Mouse (Mus musculus): ENCODE measurements around the gene Nms. TPM values are rescaled to one million over a fixed set of nuclear protein-coding genes. Genes with fewer than 3 reads are reported as not detected.

Nms gene
- not detected in 2 replicates for polyA plus RNA-seq (2014; fragmentation: Nextera tagmentation; extraction: Ambion mirVana)

- H3K9me3 ChIP-seq (ENCODE audit: low read depth, low read length) = no peaks in the 10 kb centered on the region
- H3K27ac ChIP-seq (ENCODE audit: low read depth) = no peak within 1 kb of the TSS
- ATAC-seq (ENCODE audit: insufficient read depth) = no peak
- WGBS = 75% methylated on average over 6 of the region's 6 CpGs
- no peak within 1 kb of the TSS for H3K4me3 ChIP-seq (ENCODE audit: low read depth, low read length)
- DNase-seq = no peak
- H3K4me1 ChIP-seq (ENCODE audit: insufficient read depth) = no peaks in the 10 kb centered on the region
- no peaks in the 10 kb centered on the region for H3K36me3 ChIP-seq (ENCODE audit: insufficient read depth)
- no peaks in the 10 kb centered on the region for H3K27me3 ChIP-seq (ENCODE audit: insufficient read depth, low read length)
- H3K9ac ChIP-seq = no peak within 1 kb of the TSS
- no peak within 1 kb of the TSS for H3K4me2 ChIP-seq
- no peak for TF ChIP-seq CTCF (IDR thresholded peaks at IDR 0.05; ENCODE audit: low read depth)
Observed at GRCm38 (mm10) chr1:38938849-38939248, at the start of gene Nms. Nms (plus strand) TSS chr1:38939149.

- no peaks in the 10 kb centered on the region for H3K4me1 ChIP-seq (ENCODE audit: insufficient read depth)
- DNase-seq (no peak), ATAC-seq (ENCODE audit: insufficient read depth) (no peak)
- TF ChIP-seq CTCF (IDR thresholded peaks at IDR 0.05; ENCODE audit: low read depth) = no peak
- H3K27me3 ChIP-seq (ENCODE audit: insufficient read depth, low read length) = no peaks in the 10 kb centered on the region
- H3K4me3 ChIP-seq (ENCODE audit: low read depth, low read length) = no peak overlapping the region
- 83% methylated on average over 5 of the region's 5 CpGs for WGBS
- H3K9me3 ChIP-seq (ENCODE audit: low read depth, low read length) = no peaks in the 10 kb centered on the region
- H3K4me2 ChIP-seq = no peak overlapping the region
- H3K36me3 ChIP-seq (ENCODE audit: insufficient read depth) = no peaks in the 10 kb centered on the region
- no peak overlapping the region for H3K9ac ChIP-seq
- H3K27ac ChIP-seq (ENCODE audit: low read depth) = no peak overlapping the region
Observed at GRCm38 (mm10) chr1:38891444-38891843, 47.5 kb upstream of the Nms start.

- H3K27ac ChIP-seq (ENCODE audit: low read depth) = no peak overlapping the region
- DNase-seq = no peak
- no peak for ATAC-seq (ENCODE audit: insufficient read depth)
- H3K4me2 ChIP-seq = no peak overlapping the region
- H3K36me3 ChIP-seq (ENCODE audit: insufficient read depth) = no peaks in the 10 kb centered on the region
- H3K4me3 ChIP-seq (ENCODE audit: low read depth, low read length) = no peak overlapping the region
- H3K9ac ChIP-seq = no peak overlapping the region
- H3K4me1 ChIP-seq (ENCODE audit: insufficient read depth) = no peaks in the 10 kb centered on the region
- TF ChIP-seq CTCF (IDR thresholded peaks at IDR 0.05; ENCODE audit: low read depth) = no peak
- no peaks in the 10 kb centered on the region for H3K9me3 ChIP-seq (ENCODE audit: low read depth, low read length)
- H3K27me3 ChIP-seq (ENCODE audit: insufficient read depth, low read length) = peaks cover 7% of the 10 kb centered on the region; the same call in 1 of the 2 replicates
- WGBS = 67% methylated on average over 5 of the region's 5 CpGs
Observed at GRCm38 (mm10) chr1:38893081-38893480, 45.9 kb upstream of the Nms start.

- peak; percentile 97 for ATAC-seq (ENCODE audit: insufficient read depth)
Observed at GRCm38 (mm10) chr1:38897431-38898248, 41.3 kb upstream of the Nms start, which contains the start of gene Chst10. Chst10 (minus strand) TSS chr1:38898161.

GRCm38 (mm10) chr1:38902571-38902970 is 36.4 kb upstream of the Nms start:
- Histone ChIP-seq H3K4me2 (no peak overlapping the region), H3K9me3 (ENCODE audit: low read depth, low read length) (no peaks in the 10 kb centered on the region), H3K9ac (no peak overlapping the region), H3K4me1 (ENCODE audit: insufficient read depth) (no peaks in the 10 kb centered on the region), H3K4me3 (ENCODE audit: low read depth, low read length) (no peak overlapping the region), H3K36me3 (ENCODE audit: insufficient read depth) (no peaks in the 10 kb centered on the region), H3K27ac (ENCODE audit: low read depth) (no peak overlapping the region), H3K27me3 (ENCODE audit: insufficient read depth, low read length) (no peaks in the 10 kb centered on the region)
- no peak for TF ChIP-seq CTCF (IDR thresholded peaks at IDR 0.05; ENCODE audit: low read depth)
- ATAC-seq (ENCODE audit: insufficient read depth) (no peak), DNase-seq (no peak)
- WGBS = 58% methylated on average over 5 of the region's 5 CpGs

More at GRCm38 (mm10) chr1:38897431-38898248, 41.3 kb upstream of the Nms start, which contains the start of gene Chst10:
- Histone ChIP-seq H3K9me3 (ENCODE audit: low read depth, low read length) (no peaks in the 10 kb centered on the region), H3K4me1 (ENCODE audit: insufficient read depth) (no peaks in the 10 kb centered on the region), H3K9ac (peak within 1 kb of the TSS; percentile 58), H3K4me3 (ENCODE audit: low read depth, low read length) (peak within 1 kb of the TSS; percentile 60), H3K4me2 (peak within 1 kb of the TSS; percentile 83), H3K27me3 (ENCODE audit: insufficient read depth, low read length) (peaks cover 7% of the 10 kb centered on the region; the same call in 1 of the 2 replicates), H3K36me3 (ENCODE audit: insufficient read depth) (no peaks in the 10 kb centered on the region), H3K27ac (ENCODE audit: low read depth) (peak within 1 kb of the TSS; percentile 42; the same call in 1 of the 2 replicates)
- under 1% methylated on average over 67 of the region's 67 CpGs for WGBS
- TF ChIP-seq CTCF (IDR thresholded peaks at IDR 0.05; ENCODE audit: low read depth) = no peak
- DNase-seq = peak; percentile 86

- no peak for TF ChIP-seq CTCF (IDR thresholded peaks at IDR 0.05; ENCODE audit: low read depth)
- Histone ChIP-seq H3K27ac (ENCODE audit: low read depth) (no peak overlapping the region), H3K36me3 (ENCODE audit: insufficient read depth) (no peaks in the 10 kb centered on the region), H3K4me1 (ENCODE audit: insufficient read depth) (no peaks in the 10 kb centered on the region), H3K27me3 (ENCODE audit: insufficient read depth, low read length) (no peaks in the 10 kb centered on the region), H3K9ac (no peak overlapping the region), H3K9me3 (ENCODE audit: low read depth, low read length) (no peaks in the 10 kb centered on the region), H3K4me3 (ENCODE audit: low read depth, low read length) (no peak overlapping the region), H3K4me2 (no peak overlapping the region)
- 59% methylated on average over 2 of the region's 2 CpGs for WGBS
- no peak for ATAC-seq (ENCODE audit: insufficient read depth)
- DNase-seq = no peak
Observed at GRCm38 (mm10) chr1:38903985-38904384, 35.0 kb upstream of the Nms start.

GRCm38 (mm10) chr1:38928996-38929395 is 10.0 kb upstream of the Nms start:
- ATAC-seq (ENCODE audit: insufficient read depth) (no peak), DNase-seq (no peak)
- Histone ChIP-seq H3K9ac (no peak overlapping the region), H3K27me3 (ENCODE audit: insufficient read depth, low read length) (no peaks in the 10 kb centered on the region), H3K27ac (ENCODE audit: low read depth) (no peak overlapping the region), H3K4me1 (ENCODE audit: insufficient read depth) (no peaks in the 10 kb centered on the region), H3K36me3 (ENCODE audit: insufficient read depth) (no peaks in the 10 kb centered on the region), H3K4me3 (ENCODE audit: low read depth, low read length) (no peak overlapping the region), H3K9me3 (ENCODE audit: low read depth, low read length) (no peaks in the 10 kb centered on the region), H3K4me2 (no peak overlapping the region)
- no peak for TF ChIP-seq CTCF (IDR thresholded peaks at IDR 0.05; ENCODE audit: low read depth)
- WGBS = 76% methylated on average over 4 of the region's 4 CpGs

Measured in lung, embryonic 14.5 days (tissue).